Mouse (Mus musculus) CH12.LX (cell line): ENCODE results near the gene Setd2. TPM values are rescaled to one million over a fixed set of nuclear protein-coding genes. Genes with fewer than 3 reads are reported as not detected.

Source experiments
- DNase-seq: peaks from one replicate; pipeline ENCODE4 v3.0.0-alpha.2; 2013; ENCODE audit errors: extremely low read depth
- H3K27ac ChIP-seq: 2 replicates; pipeline ENCODE4 v1.5.1; 2012; ENCODE audit warnings: low read depth, mild to moderate bottlenecking, control low read depth, moderate library complexity; ENCODE audit not compliant: insufficient read depth
- H3K27me3 ChIP-seq: replicated peaks from 2 replicates; pipeline ENCODE3; 2012; ENCODE audit warnings: inconsistent platforms
- H3K36me3 ChIP-seq, 2 experiments: replicated peaks in 1 of 2; 2 replicates each; pipeline versions ENCODE3 to v1.6.1; 2012; ENCODE audit warnings: inconsistent platforms in 1 of 2, low read length in 1 of 2, mild to moderate bottlenecking in 1 of 2, mixed read lengths in 1 of 2, moderate library complexity in 1 of 2; ENCODE audit not compliant: control insufficient read depth in 1 of 2, insufficient read depth in 1 of 2
- H3K4me1 ChIP-seq, 2 experiments: 2 replicates each; pipeline ENCODE4 v1.6.1; 2012; ENCODE audit warnings: inconsistent platforms in 1 of 2, moderate library complexity in 1 of 2; ENCODE audit not compliant: insufficient read depth in 2 of 2, control insufficient read depth in 1 of 2
- H3K4me2 ChIP-seq: 2 replicates; pipeline ENCODE4 v1.6.1; 2012; ENCODE audit warnings: low read depth, mild to moderate bottlenecking, control low read depth; ENCODE audit not compliant: poor library complexity, insufficient read depth, severe bottlenecking
- H3K4me3 ChIP-seq, 3 experiments: fragments of 150-350 bp in 1 of 3; sonication (generic) in 1 of 3; replicated peaks in 1 of 3; 2 replicates each; pipeline versions ENCODE3 to v1.5.1; 2011 to 2012; ENCODE audit warnings: low read depth in 2 of 3, low read length in 2 of 3, mild to moderate bottlenecking in 2 of 3, moderate library complexity in 2 of 3, control low read depth in 1 of 3, improper control_type of control experiment in 1 of 3, inconsistent platforms in 1 of 3, mixed read lengths in 1 of 3; ENCODE audit not compliant: poor library complexity in 1 of 3
- H3K79me2 ChIP-seq: replicated peaks from 2 replicates; pipeline ENCODE4 v1.6.1; 2012; ENCODE audit warnings: mild to moderate bottlenecking, moderate library complexity; ENCODE audit not compliant: control insufficient read depth, poor library complexity, insufficient read depth, severe bottlenecking; ENCODE audit errors: extremely low read depth
- H3K9ac ChIP-seq: 2 replicates; pipeline ENCODE4 v1.6.1; 2012; ENCODE audit warnings: low read depth, mild to moderate bottlenecking, control low read depth, moderate library complexity; ENCODE audit not compliant: insufficient read depth
- H3K9me3 ChIP-seq: replicated peaks from 2 replicates; pipeline ENCODE3; 2012; ENCODE audit warnings: low read length, inconsistent platforms, mixed read lengths
- BHLHE40 ChIP-seq: IDR thresholded peaks from 2 replicates; pipeline ENCODE4 v1.6.1; 2011; ENCODE audit warnings: mild to moderate bottlenecking, low read depth, low read length, improper control_type of control experiment
- CHD2 ChIP-seq: IDR thresholded peaks from 2 replicates; pipeline ENCODE4 v1.6.1; 2011; ENCODE audit warnings: low read length, improper control_type of control experiment
- CTCF ChIP-seq, 2 experiments: IDR thresholded peaks in 1 of 2; conservative IDR thresholded peaks in 1 of 2; 2 replicates each; pipeline ENCODE4 v1.5.1; 2011 to 2012; ENCODE audit warnings: low read depth in 2 of 2, low read length in 2 of 2, improper control_type of control experiment in 1 of 2, inconsistent platforms in 1 of 2, mild to moderate bottlenecking in 1 of 2, moderate library complexity in 1 of 2
- ELF1 ChIP-seq: IDR thresholded peaks from 2 replicates; pipeline ENCODE4 v1.6.1; 2014; ENCODE audit warnings: low read depth, mild to moderate bottlenecking, inconsistent platforms, low read length, improper control_type of control experiment
- GABPA ChIP-seq: IDR thresholded peaks from 2 replicates; pipeline ENCODE4 v1.6.1; 2012; ENCODE audit warnings: low read depth, low read length, improper control_type of control experiment, inconsistent platforms; ENCODE audit not compliant: insufficient replicate concordance
- HCFC1 ChIP-seq: IDR thresholded peaks from 2 replicates; pipeline ENCODE4 v1.6.1; 2012; ENCODE audit warnings: low read depth, mild to moderate bottlenecking, inconsistent platforms, low read length, improper control_type of control experiment
- JUND ChIP-seq: conservative IDR thresholded peaks from 2 replicates; pipeline ENCODE4 v1.6.1; 2011; ENCODE audit warnings: low read depth, low read length, improper control_type of control experiment
- KAT2A ChIP-seq: IDR thresholded peaks from 2 replicates; pipeline ENCODE4 v1.6.1; 2012; ENCODE audit warnings: low read length, improper control_type of control experiment, inconsistent platforms; ENCODE audit not compliant: insufficient replicate concordance
- MAFK ChIP-seq: IDR thresholded peaks from 2 replicates; pipeline ENCODE4 v1.6.1; 2011; ENCODE audit warnings: low read length, improper control_type of control experiment; ENCODE audit not compliant: insufficient replicate concordance
- MAZ ChIP-seq: IDR thresholded peaks from 2 replicates; pipeline ENCODE4 v1.6.1; 2012; ENCODE audit warnings: low read depth, mild to moderate bottlenecking, inconsistent platforms, low read length, improper control_type of control experiment, moderate library complexity
- MXI1 ChIP-seq: IDR thresholded peaks from 2 replicates; pipeline ENCODE4 v1.6.1; 2011; ENCODE audit warnings: mild to moderate bottlenecking, low read depth, low read length, improper control_type of control experiment
- MYC ChIP-seq: IDR thresholded peaks from 2 replicates; pipeline ENCODE4 v1.6.1; 2011; ENCODE audit warnings: low read depth, mild to moderate bottlenecking, improper control_type of control experiment, low read length
- NELFE ChIP-seq: IDR thresholded peaks from 2 replicates; pipeline ENCODE4 v1.6.1; 2011; ENCODE audit warnings: low read depth, low read length, improper control_type of control experiment
- POLR2AphosphoS2 ChIP-seq: IDR thresholded peaks from 2 replicates; pipeline ENCODE4 v1.6.1; 2011; ENCODE audit warnings: low read depth, low read length, improper control_type of control experiment
- RAD21 ChIP-seq: IDR thresholded peaks from 2 replicates; pipeline ENCODE4 v1.6.1; 2011; ENCODE audit warnings: low read depth, mild to moderate bottlenecking, low read length, improper control_type of control experiment, moderate library complexity
- RCOR1 ChIP-seq: conservative IDR thresholded peaks from 2 replicates; pipeline ENCODE4 v1.6.1; 2012; ENCODE audit warnings: low read depth, mild to moderate bottlenecking, inconsistent platforms, low read length, improper control_type of control experiment
- SMC3 ChIP-seq: IDR thresholded peaks from 2 replicates; pipeline ENCODE4 v1.6.1; 2011; ENCODE audit warnings: low read depth, low read length, improper control_type of control experiment
- TBP ChIP-seq: conservative IDR thresholded peaks from 2 replicates; pipeline ENCODE4 v1.6.1; 2011; ENCODE audit warnings: low read depth, low read length, improper control_type of control experiment
- TCF12 ChIP-seq: IDR thresholded peaks from 2 replicates; pipeline ENCODE4 v1.6.1; 2014; ENCODE audit warnings: low read depth, mild to moderate bottlenecking, inconsistent platforms, low read length, improper control_type of control experiment
- UBTF ChIP-seq: IDR thresholded peaks from 2 replicates; pipeline ENCODE4 v1.6.1; 2012; ENCODE audit warnings: low read depth, mild to moderate bottlenecking, inconsistent platforms, low read length, improper control_type of control experiment, moderate library complexity
- USF1 ChIP-seq: IDR thresholded peaks from 2 replicates; pipeline ENCODE4 v1.6.1; 2014; ENCODE audit warnings: low read depth, mild to moderate bottlenecking, inconsistent platforms, low read length, improper control_type of control experiment
- USF2 ChIP-seq: conservative IDR thresholded peaks from 2 replicates; pipeline ENCODE4 v1.6.1; 2011; ENCODE audit warnings: low read depth, low read length, improper control_type of control experiment
- ZC3H11A ChIP-seq: IDR thresholded peaks from 2 replicates; pipeline ENCODE4 v1.6.1; 2012; ENCODE audit warnings: low read depth, mild to moderate bottlenecking, inconsistent platforms, low read length, improper control_type of control experiment
- ZKSCAN1 ChIP-seq: IDR thresholded peaks from 2 replicates; pipeline ENCODE4 v1.6.1; 2012; ENCODE audit warnings: low read depth, inconsistent platforms, low read length, improper control_type of control experiment, borderline replicate concordance
- ZMIZ1 ChIP-seq: IDR thresholded peaks from 2 replicates; pipeline ENCODE4 v1.6.1; 2012; ENCODE audit warnings: low read depth, mild to moderate bottlenecking, inconsistent platforms, low read length, improper control_type of control experiment
- ZNF384 ChIP-seq: IDR thresholded peaks from 2 replicates; pipeline ENCODE4 v1.6.1; 2012; ENCODE audit warnings: low read depth, low read length, improper control_type of control experiment, inconsistent platforms
- dilution Hi-C: fragments of 300-500 bp; cut with MboI; formaldehyde crosslinking; loops from 2 replicates; pipeline ENCODE4 v1.14.3; 2020; ENCODE audit warnings: low sequenced_read_pairs; ENCODE audit not compliant: extremely low pct_unique_long_range_greater_than_20kb, extremely low pct_ligation_motif_present
- in situ Hi-C: fragments of 300-500 bp; cut with MboI; formaldehyde crosslinking; loops from 3 replicates; pipeline ENCODE4 v1.14.3; 2019; ENCODE audit warnings: low sequenced_read_pairs, low pct_ligation_motif_present, low pct_unique_long_range_greater_than_20kb, mixed read lengths
- polyA plus RNA-seq: library from polyadenylated mRNA; unstranded; fragments of >175 nt; gene quantifications from 2 replicates; pipeline ENCODE4 v1.2.1, GENCODE M21; 2012; ENCODE audit warnings: low read depth; ENCODE audit not compliant: insufficient read length
- total RNA-seq, 2 experiments: library from RNA; depleted of rRNA; stranded (reverse); fragments of 300-350 nt in 1 of 2; fragments of >200 nt in 1 of 2; gene quantifications; 2 replicates each; pipeline ENCODE4 v1.2.3; 2012 to 2014

Gene Setd2
- total and polyA plus RNA-seq, 3 experiments, result 35.8 to 87.1 (median 41.6) TPM

GRCm38 (mm10) chr9:110548261-110548660, 15.9 kb downstream of the Setd2 start:
- in situ Hi-C loops, result no loop called here

GRCm38 (mm10) chr9:110568309-110568708, 35.9 kb downstream of the Setd2 start:
- TF ChIP-seq HCFC1, result no peak
- no peak for TF ChIP-seq TCF12
- no peak for TF ChIP-seq USF1
- TF ChIP-seq CTCF (conservative IDR thresholded peaks at IDR 0.05 in 1 of 2, IDR thresholded peaks at IDR 0.05 in 1 of 2; ENCODE audit: low read depth in 2 of 2, low read length in 2 of 2), result peak in 1 of 2 experiments; percentile 50; a peak in 2 of 4 replicates
- no peak for TF ChIP-seq UBTF
- TF ChIP-seq RAD21, result peak; percentile 12
- no peak for TF ChIP-seq MXI1
- TF ChIP-seq ZKSCAN1, result no peak
- TF ChIP-seq TBP, result no peak
- no peak for TF ChIP-seq MAFK
- TF ChIP-seq POLR2AphosphoS2, result no peak
- no peak for TF ChIP-seq ELF1
- no peak for TF ChIP-seq USF2
- no peak for TF ChIP-seq ZC3H11A
- no peak for TF ChIP-seq MAZ
- no peak for TF ChIP-seq BHLHE40
- TF ChIP-seq GABPA, result no peak
- no peak for TF ChIP-seq RCOR1
- TF ChIP-seq JUND, result no peak
- TF ChIP-seq ZMIZ1, result no peak
- TF ChIP-seq SMC3, result peak; percentile 30
- TF ChIP-seq MYC, result no peak
- no peak for TF ChIP-seq NELFE
- no peak overlapping the region for H3K27ac ChIP-seq
- H3K4me1 ChIP-seq, result no peaks in the 10 kb centered on the region
- no peaks in the 10 kb centered on the region for H3K79me2 ChIP-seq
- H3K36me3 ChIP-seq, result peaks cover 35 to 83% of the 10 kb centered on the region in 2 experiments
- H3K9ac ChIP-seq, result no peak overlapping the region
- no peaks in the 10 kb centered on the region for H3K9me3 ChIP-seq
- no peak overlapping the region for H3K4me3 ChIP-seq
- dilution Hi-C loops, result no loop called here
- no peak overlapping the region for H3K4me2 ChIP-seq
- H3K27me3 ChIP-seq, result no peaks in the 10 kb centered on the region
- peak; percentile 15 for DNase-seq
- in situ Hi-C loops, result no loop called here

More at GRCm38 (mm10) chr9:110548261-110548660, 15.9 kb downstream of the Setd2 start:
- Histone ChIP-seq H3K4me2 (no peak overlapping the region), H3K9me3 (no peaks in the 10 kb centered on the region), H3K4me1 (no peaks in the 10 kb centered on the region), H3K79me2 (peaks cover 30% of the 10 kb centered on the region), H3K9ac (no peak overlapping the region)
- no peak for DNase-seq
- dilution Hi-C loops, result no loop called here
- TF ChIP-seq TCF12, result no peak
- TF ChIP-seq MAZ, result no peak
- TF ChIP-seq CHD2, result no peak
- TF ChIP-seq CTCF (conservative IDR thresholded peaks at IDR 0.05 in 1 of 2, IDR thresholded peaks at IDR 0.05 in 1 of 2; ENCODE audit: low read depth in 2 of 2, low read length in 2 of 2), result no peak
- TF ChIP-seq NELFE, result no peak
- TF ChIP-seq KAT2A, result no peak
- TF ChIP-seq ZNF384, result no peak
- no peak for TF ChIP-seq RCOR1
- TF ChIP-seq, all 38 proteins: peak for 0
- H3K4me3 ChIP-seq, result no peak overlapping the region
- H3K27ac ChIP-seq, result no peak overlapping the region
- H3K36me3 ChIP-seq, result peaks cover 48 to 74% of the 10 kb centered on the region in 2 experiments
- no peaks in the 10 kb centered on the region for H3K27me3 ChIP-seq
